Mouse (Mus musculus): ENCODE results near the gene Atp6v0a1. TPM values are rescaled to one million over a fixed set of nuclear protein-coding genes. Genes with fewer than 3 reads are reported as not detected.

The Atp6v0a1 gene
- polyA plus RNA-seq, 1 experiment from 2014 or later, result 40.3 TPM

DNA sequence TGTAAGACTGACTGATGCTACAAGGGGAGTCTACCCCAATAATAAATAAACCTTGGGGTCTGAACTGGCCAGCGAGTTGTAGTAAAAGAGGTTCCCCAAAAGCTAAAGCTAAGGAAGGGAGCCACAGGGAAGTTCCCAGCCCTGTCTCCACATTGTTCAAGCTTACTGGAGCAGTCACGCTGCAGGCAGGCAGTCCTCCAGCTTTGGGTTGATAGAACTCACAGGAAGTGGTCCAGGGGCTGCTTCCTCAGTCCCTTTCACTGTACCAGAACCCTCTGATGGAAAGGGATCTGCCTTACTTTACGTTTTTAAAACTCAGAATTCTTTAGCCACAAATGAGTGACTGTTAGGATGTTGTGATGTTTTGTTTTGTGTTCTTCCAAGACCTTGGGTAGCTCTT, 38.2 kb downstream of the Atp6v0a1 start:
- ATAC-seq (ENCODE audit: insufficient number of reproducible peaks, low FRiP score, low TSS enrichment, low read depth), result no peak
- H3K4me2 ChIP-seq (replicated peaks), result no peak overlapping the region
- H3K36me3 ChIP-seq, result peaks cover 85% of the 10 kb centered on the region
- 81% methylated on average over 3 of the region's 3 CpGs for WGBS
- H3K27me3 ChIP-seq, result no peaks in the 10 kb centered on the region
- no peaks in the 10 kb centered on the region for H3K4me1 ChIP-seq
- H3K4me3 ChIP-seq (replicated peaks), result no peak overlapping the region
- H3K27ac ChIP-seq (replicated peaks), result no peak overlapping the region
- no peaks in the 10 kb centered on the region for H3K9me3 ChIP-seq (replicated peaks)
- no peak overlapping the region for H3K9ac ChIP-seq

- Histone ChIP-seq H3K9me3 (replicated peaks) (no peaks in the 10 kb centered on the region), H3K9ac (no peak overlapping the region), H3K4me2 (replicated peaks) (no peak overlapping the region), H3K36me3 (peaks cover 74% of the 10 kb centered on the region), H3K4me1 (no peaks in the 10 kb centered on the region), H3K27me3 (no peaks in the 10 kb centered on the region), H3K4me3 (replicated peaks) (no peak overlapping the region), H3K27ac (replicated peaks) (no peak overlapping the region)
- ATAC-seq (ENCODE audit: insufficient number of reproducible peaks, low FRiP score, low TSS enrichment, low read depth), result no peak
- 88% methylated on average over 9 of the region's 9 CpGs for whole genome bisulfite sequencing
Measured at GRCm38 (mm10) chr11:101050359-101050758, 41.1 kb downstream of the Atp6v0a1 start.

DNA sequence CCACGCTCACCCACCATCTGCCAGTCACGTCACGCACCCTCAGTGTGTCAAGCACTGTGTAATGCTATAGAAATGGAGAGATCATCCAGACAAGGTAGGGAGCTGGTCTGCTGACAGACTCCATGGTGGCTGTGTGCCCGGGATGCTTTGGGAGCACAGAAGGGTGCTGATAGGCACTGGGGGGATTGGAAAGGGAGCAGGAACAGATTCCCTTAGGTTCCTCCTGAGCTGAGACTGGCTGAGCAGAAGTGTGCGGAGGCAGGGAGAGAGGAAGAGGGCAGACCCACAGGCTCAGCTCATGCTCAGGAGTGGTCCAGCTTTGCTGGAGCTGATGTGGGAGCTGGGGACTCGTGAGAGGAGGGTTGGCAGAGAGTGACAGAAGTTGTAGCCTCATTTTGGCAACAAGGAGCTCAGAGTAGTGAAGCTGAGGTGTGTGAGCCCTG, 41.8 kb downstream of the Atp6v0a1 start:
- Histone ChIP-seq H3K4me2 (replicated peaks) (no peak overlapping the region), H3K27ac (replicated peaks) (no peak overlapping the region), H3K4me1 (no peaks in the 10 kb centered on the region), H3K4me3 (replicated peaks) (no peak overlapping the region), H3K27me3 (no peaks in the 10 kb centered on the region), H3K36me3 (peaks cover 74% of the 10 kb centered on the region), H3K9ac (no peak overlapping the region), H3K9me3 (replicated peaks) (no peaks in the 10 kb centered on the region)
- 84% methylated on average over 6 of the region's 6 CpGs for WGBS
- ATAC-seq (ENCODE audit: insufficient number of reproducible peaks, low FRiP score, low TSS enrichment, low read depth), result 0 out of 2 replicates have a peak, but pooled peaks have one; percentile 3

DNA sequence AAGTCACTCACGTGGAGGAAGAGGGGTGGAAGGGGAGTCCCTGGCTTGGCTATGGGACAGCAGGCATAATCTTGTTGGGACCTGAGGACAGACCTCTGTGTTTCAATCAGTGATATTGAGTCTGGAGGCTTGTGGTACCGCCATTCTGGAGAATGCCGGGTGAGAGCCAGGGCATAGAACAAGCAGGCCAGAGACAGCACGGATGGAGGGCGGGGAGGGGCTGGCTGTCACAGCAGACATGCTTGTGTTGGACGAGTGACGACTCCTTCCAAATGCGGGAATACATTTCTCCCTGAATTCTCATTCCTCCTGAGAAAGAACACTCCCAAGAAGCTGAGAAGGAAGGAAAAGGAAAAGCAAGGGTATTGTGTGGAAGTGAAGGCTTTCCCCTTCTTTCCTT, 42.4 kb downstream of the Atp6v0a1 start:
- no peak overlapping the region for H3K27ac ChIP-seq (replicated peaks)
- WGBS, result 72% methylated on average over 8 of the region's 8 CpGs
- no peak overlapping the region for H3K4me3 ChIP-seq (replicated peaks)
- no peak for ATAC-seq (ENCODE audit: insufficient number of reproducible peaks, low FRiP score, low TSS enrichment, low read depth)
- H3K36me3 ChIP-seq, result peaks cover 70% of the 10 kb centered on the region
- H3K27me3 ChIP-seq, result no peaks in the 10 kb centered on the region
- H3K4me2 ChIP-seq (replicated peaks), result no peak overlapping the region
- H3K9ac ChIP-seq, result no peak overlapping the region
- H3K9me3 ChIP-seq (replicated peaks), result no peaks in the 10 kb centered on the region
- H3K4me1 ChIP-seq, result peaks cover 2% of the 10 kb centered on the region; the same call in 1 of the 2 replicates

DNA sequence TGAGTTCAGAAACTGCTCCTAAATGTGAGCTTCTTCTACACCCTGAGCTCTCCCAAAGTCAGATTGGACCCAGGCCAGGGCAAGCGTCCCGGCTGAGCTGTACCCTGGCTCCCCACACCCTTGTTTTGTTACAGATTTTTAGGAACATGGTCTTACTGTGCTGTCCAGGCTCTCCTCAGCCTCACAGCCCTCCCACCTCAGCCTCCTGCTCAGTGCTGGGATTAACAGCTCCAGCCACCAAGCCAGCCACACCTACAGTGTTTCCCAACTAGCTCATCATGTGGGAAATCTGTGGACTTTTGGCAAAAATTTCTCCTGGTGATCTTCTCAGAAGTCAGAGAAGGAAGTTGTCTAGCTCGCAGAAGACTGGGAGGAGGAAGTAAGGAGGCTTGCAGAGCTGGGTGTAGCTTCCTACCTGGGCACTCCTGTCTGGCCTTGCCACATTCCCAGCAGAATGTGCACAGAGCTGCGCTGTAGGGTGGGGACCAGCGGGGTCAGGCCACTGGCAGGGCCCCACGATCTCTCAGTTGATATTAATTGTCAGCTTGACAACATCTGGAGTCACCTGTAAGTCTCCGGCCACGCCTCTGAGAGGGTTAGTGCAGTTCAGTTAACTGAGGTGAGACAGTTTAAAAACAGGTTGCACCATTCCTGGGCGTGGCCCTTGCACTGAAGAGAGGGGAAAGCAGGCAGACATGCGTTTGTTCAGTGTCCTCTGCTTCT, 43.7 kb downstream of the Atp6v0a1 start:
- peaks cover 13% of the 10 kb centered on the region for H3K4me1 ChIP-seq
- H3K36me3 ChIP-seq, result peaks cover 68% of the 10 kb centered on the region
- no peaks in the 10 kb centered on the region for H3K9me3 ChIP-seq (replicated peaks)
- no peak overlapping the region for H3K4me2 ChIP-seq (replicated peaks)
- no peak overlapping the region for H3K9ac ChIP-seq
- WGBS, result 77% methylated on average over 10 of the region's 10 CpGs
- no peaks in the 10 kb centered on the region for H3K27me3 ChIP-seq
- no peak for ATAC-seq (ENCODE audit: insufficient number of reproducible peaks, low FRiP score, low TSS enrichment, low read depth)
- no peak overlapping the region for H3K4me3 ChIP-seq (replicated peaks)
- peak overlapping the region; percentile 51 for H3K27ac ChIP-seq (replicated peaks)

DNA sequence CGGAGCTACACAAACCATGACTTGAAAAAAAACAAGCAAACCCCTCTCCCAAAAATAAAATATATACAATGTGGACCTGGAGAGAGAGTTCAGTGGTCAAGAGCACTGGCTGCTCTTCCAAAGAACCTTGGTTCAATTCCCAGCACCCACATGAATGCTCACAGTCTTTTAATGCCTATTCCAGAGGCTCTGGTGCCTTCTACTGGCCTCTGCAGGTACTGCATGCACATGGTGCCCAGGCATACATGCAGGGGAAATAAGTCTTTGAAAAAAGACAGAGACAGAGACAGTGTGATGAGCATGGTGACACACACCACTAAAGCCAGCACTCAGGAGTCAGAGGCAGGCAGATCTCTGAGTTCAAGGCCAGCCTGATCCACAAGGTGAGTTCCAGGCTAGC, 44.7 kb downstream of the Atp6v0a1 start:
- H3K4me2 ChIP-seq (replicated peaks), result no peak overlapping the region
- no peak for ATAC-seq (ENCODE audit: insufficient number of reproducible peaks, low FRiP score, low TSS enrichment, low read depth)
- no peak overlapping the region for H3K9ac ChIP-seq
- H3K36me3 ChIP-seq, result peaks cover 61% of the 10 kb centered on the region
- no peak overlapping the region for H3K4me3 ChIP-seq (replicated peaks)
- H3K9me3 ChIP-seq (replicated peaks), result no peaks in the 10 kb centered on the region
- no peak overlapping the region for H3K27ac ChIP-seq (replicated peaks)
- no peaks in the 10 kb centered on the region for H3K27me3 ChIP-seq
- WGBS, result 100% methylated on average over 1 of the region's 1 CpGs
- peaks cover 21% of the 10 kb centered on the region for H3K4me1 ChIP-seq

GRCm38 (mm10) chr11:101055418-101055817, 46.2 kb downstream of the Atp6v0a1 start:
- peaks cover 35% of the 10 kb centered on the region for H3K4me1 ChIP-seq
- no peaks in the 10 kb centered on the region for H3K27me3 ChIP-seq
- no peaks in the 10 kb centered on the region for H3K9me3 ChIP-seq (replicated peaks)
- H3K36me3 ChIP-seq, result peaks cover 47% of the 10 kb centered on the region
- H3K4me3 ChIP-seq (replicated peaks), result no peak overlapping the region
- no peak for ATAC-seq (ENCODE audit: insufficient number of reproducible peaks, low FRiP score, low TSS enrichment, low read depth)
- no peak overlapping the region for H3K9ac ChIP-seq
- H3K4me2 ChIP-seq (replicated peaks), result no peak overlapping the region
- no peak overlapping the region for H3K27ac ChIP-seq (replicated peaks)
- WGBS, result 81% methylated on average over 14 of the region's 14 CpGs

GRCm38 (mm10) chr11:101056885-101057284, 47.6 kb downstream of the Atp6v0a1 start:
- 46% methylated on average over 8 of the region's 8 CpGs for WGBS
- Histone ChIP-seq H3K4me1 (peaks cover 48% of the 10 kb centered on the region), H3K27me3 (no peaks in the 10 kb centered on the region), H3K9ac (no peak overlapping the region), H3K4me3 (replicated peaks) (no peak overlapping the region), H3K9me3 (replicated peaks) (no peaks in the 10 kb centered on the region), H3K36me3 (peaks cover 35% of the 10 kb centered on the region), H3K27ac (replicated peaks) (peak overlapping the region; percentile 48), H3K4me2 (replicated peaks) (no peak overlapping the region)
- ATAC-seq (ENCODE audit: insufficient number of reproducible peaks, low FRiP score, low TSS enrichment, low read depth), result no peak

GRCm38 (mm10) chr11:101057860-101058259, 48.6 kb downstream of the Atp6v0a1 start:
- peaks cover 58% of the 10 kb centered on the region for H3K4me1 ChIP-seq
- no peak overlapping the region for H3K4me2 ChIP-seq (replicated peaks)
- no peak overlapping the region for H3K9ac ChIP-seq
- 29% methylated on average over 5 of the region's 5 CpGs for WGBS
- no peaks in the 10 kb centered on the region for H3K9me3 ChIP-seq (replicated peaks)
- H3K27me3 ChIP-seq, result no peaks in the 10 kb centered on the region
- ATAC-seq (ENCODE audit: insufficient number of reproducible peaks, low FRiP score, low TSS enrichment, low read depth), result no peak
- no peak overlapping the region for H3K4me3 ChIP-seq (replicated peaks)
- no peak overlapping the region; the same call in 1 of the 2 replicates for H3K27ac ChIP-seq (replicated peaks)
- peaks cover 35% of the 10 kb centered on the region for H3K36me3 ChIP-seq

GRCm38 (mm10) chr11:101058726-101059125, 49.5 kb downstream of the Atp6v0a1 start:
- no peaks in the 10 kb centered on the region for H3K9me3 ChIP-seq (replicated peaks)
- no peak overlapping the region for H3K4me2 ChIP-seq (replicated peaks)
- WGBS, result 79% methylated on average over 5 of the region's 5 CpGs
- H3K9ac ChIP-seq, result no peak overlapping the region
- peaks cover 26% of the 10 kb centered on the region for H3K36me3 ChIP-seq
- no peaks in the 10 kb centered on the region for H3K27me3 ChIP-seq
- no peak overlapping the region for H3K4me3 ChIP-seq (replicated peaks)
- peaks cover 66% of the 10 kb centered on the region for H3K4me1 ChIP-seq
- ATAC-seq (ENCODE audit: insufficient number of reproducible peaks, low FRiP score, low TSS enrichment, low read depth), result no peak
- H3K27ac ChIP-seq (replicated peaks), result peak overlapping the region; percentile 31

DNA sequence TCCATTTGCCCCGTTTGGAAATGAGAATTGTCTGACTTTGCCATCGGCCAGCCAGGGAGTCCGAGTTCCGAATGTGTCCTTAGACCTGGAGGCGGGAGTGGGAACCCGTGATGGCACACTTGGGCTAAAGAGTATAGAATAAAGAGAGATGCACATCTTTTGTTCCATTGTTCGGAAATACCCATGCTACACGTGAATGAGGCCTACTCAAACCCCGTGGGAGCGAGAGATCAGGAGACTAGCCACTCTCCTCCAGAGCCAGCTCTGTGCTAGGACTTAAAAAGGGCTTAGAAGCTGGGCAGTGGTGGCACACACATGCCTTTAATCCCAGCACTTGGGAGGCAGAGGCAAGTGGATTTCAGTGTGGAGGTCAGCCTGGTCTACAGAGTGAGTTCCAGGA, 50.2 kb downstream of the Atp6v0a1 start:
- peaks cover 74% of the 10 kb centered on the region for H3K4me1 ChIP-seq
- 84% methylated on average over 10 of the region's 10 CpGs for WGBS
- H3K9me3 ChIP-seq (replicated peaks), result no peaks in the 10 kb centered on the region
- H3K27ac ChIP-seq (replicated peaks), result peak overlapping the region; percentile 93
- H3K9ac ChIP-seq, result no peak overlapping the region
- ATAC-seq (ENCODE audit: insufficient number of reproducible peaks, low FRiP score, low TSS enrichment, low read depth), result no peak
- no peak overlapping the region for H3K4me3 ChIP-seq (replicated peaks)
- H3K27me3 ChIP-seq, result no peaks in the 10 kb centered on the region
- H3K36me3 ChIP-seq, result peaks cover 23% of the 10 kb centered on the region
- no peak overlapping the region for H3K4me2 ChIP-seq (replicated peaks)

GRCm38 (mm10) chr11:101060126-101060525, 50.9 kb downstream of the Atp6v0a1 start:
- 31% methylated on average over 8 of the region's 8 CpGs for WGBS
- Histone ChIP-seq H3K9ac (no peak overlapping the region), H3K4me1 (peaks cover 75% of the 10 kb centered on the region), H3K27me3 (no peaks in the 10 kb centered on the region), H3K9me3 (replicated peaks) (no peaks in the 10 kb centered on the region), H3K4me2 (replicated peaks) (no peak overlapping the region), H3K27ac (replicated peaks) (peak overlapping the region; percentile 93), H3K4me3 (replicated peaks) (no peak overlapping the region), H3K36me3 (peaks cover 23% of the 10 kb centered on the region)
- 0 out of 2 replicates have a peak, but pooled peaks have one; percentile 49 for ATAC-seq (ENCODE audit: insufficient number of reproducible peaks, low FRiP score, low TSS enrichment, low read depth)

All from embryonic facial prominence, embryonic 15.5 days (tissue).